Mouse (Mus musculus): ENCODE results near the gene Gm45713. TPM values are rescaled to one million over a fixed set of nuclear protein-coding genes. Genes with fewer than 3 reads are reported as not detected.
A peak's percentile ranks its signal among the peaks of the same experiment; 100 is the strongest.
"Not testable (repeated sequence)": the region's sequence is repeated elsewhere in the genome, so short reads cannot be mapped to it uniquely, and the experiment has no call there.

Gm45713 gene
- total RNA-seq, 2 experiments from 2014 or later = not detected

DNA sequence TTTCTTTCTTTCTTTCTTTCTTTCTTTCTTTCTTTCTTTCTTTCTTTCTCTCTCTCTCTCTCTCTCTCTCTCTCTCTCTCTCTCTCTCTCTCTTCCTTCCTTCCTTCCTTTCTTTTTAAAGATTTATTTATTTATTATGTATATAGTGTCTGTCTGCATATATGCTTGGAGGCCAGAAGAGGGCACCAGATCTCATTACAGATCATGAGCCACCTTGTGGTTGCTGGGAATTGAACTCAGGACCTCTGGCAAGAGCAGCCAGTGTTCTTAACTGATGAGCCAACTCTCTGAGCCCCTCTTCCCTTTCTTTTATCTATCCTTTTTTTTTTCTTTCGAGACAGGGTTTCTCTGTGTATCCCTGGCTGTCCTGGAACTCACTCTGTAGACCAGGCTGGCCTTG, 37.7 kb upstream of the Gm45713 start:
- intact Hi-C loops (cut with DNase I); H3K4me3 ChIP-seq; H3K27ac ChIP-seq; DNase-seq (ENCODE audit: extremely low spot score in 1 of 2, low spot score in 2 of 2): not testable (repeated sequence)
- TF ChIP-seq CTCF (IDR thresholded peaks at IDR 0.05) = peak; percentile 50

DNA sequence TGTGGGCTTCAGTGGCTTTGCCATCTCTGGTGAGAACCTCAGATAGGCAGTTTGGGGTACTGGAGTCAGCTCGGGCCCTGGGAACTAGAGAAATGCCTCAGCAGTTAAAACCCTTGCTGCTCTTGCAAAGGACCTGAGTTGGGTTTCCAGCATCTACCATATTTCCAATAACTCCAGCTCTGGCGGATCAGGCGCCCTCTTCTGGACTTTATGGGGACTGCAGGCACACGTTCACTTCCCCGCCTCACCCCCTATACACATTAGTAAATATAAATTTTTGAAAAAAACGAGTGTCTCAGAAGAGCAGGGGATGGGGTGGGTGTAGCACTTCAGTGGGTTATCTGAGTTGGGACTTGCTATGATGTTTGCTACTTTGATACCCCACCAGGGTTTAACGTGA, 36.9 kb upstream of the Gm45713 start:
- no peak for DNase-seq (ENCODE audit: extremely low spot score in 1 of 2, low spot score in 2 of 2)
- H3K27ac ChIP-seq = no peak overlapping the region
- intact Hi-C loops (cut with DNase I) = no loop called here
- no peak overlapping the region for H3K4me3 ChIP-seq
- TF ChIP-seq CTCF (IDR thresholded peaks at IDR 0.05) = peak; percentile 67

DNA sequence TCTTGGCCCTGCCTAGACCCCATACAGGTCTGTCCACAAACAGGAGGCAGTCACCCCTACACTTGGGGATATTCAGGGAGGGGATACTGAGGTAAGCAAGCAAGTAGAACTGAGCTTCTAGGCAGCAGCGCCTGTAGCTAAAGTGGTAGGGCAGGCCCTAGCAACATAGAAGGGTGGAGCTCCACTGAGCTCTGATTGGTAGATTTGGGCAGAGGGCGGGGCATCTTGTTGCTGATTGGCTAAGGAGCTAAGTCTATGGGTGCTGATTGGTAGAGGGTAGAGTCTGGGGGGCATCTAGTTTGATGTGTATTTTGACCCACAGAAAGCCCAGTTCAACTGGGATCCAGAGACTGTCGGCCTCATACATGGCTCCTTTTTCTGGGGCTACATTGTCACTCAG, 33.5 kb upstream of the Gm45713 start:
- Histone ChIP-seq H3K27ac (peak overlapping the region; percentile 93), H3K4me3 (no peak overlapping the region)
- intact Hi-C loops (cut with DNase I) = loop anchor here (2.0 kb wide), 1 partner anchor 87 kb away; no protein-coding TSS in a partner anchor
- DNase-seq (ENCODE audit: extremely low spot score in 1 of 2, low spot score in 2 of 2) = peak in 1 of 2 experiments; percentile 58
- no peak for TF ChIP-seq CTCF (IDR thresholded peaks at IDR 0.05)

DNA sequence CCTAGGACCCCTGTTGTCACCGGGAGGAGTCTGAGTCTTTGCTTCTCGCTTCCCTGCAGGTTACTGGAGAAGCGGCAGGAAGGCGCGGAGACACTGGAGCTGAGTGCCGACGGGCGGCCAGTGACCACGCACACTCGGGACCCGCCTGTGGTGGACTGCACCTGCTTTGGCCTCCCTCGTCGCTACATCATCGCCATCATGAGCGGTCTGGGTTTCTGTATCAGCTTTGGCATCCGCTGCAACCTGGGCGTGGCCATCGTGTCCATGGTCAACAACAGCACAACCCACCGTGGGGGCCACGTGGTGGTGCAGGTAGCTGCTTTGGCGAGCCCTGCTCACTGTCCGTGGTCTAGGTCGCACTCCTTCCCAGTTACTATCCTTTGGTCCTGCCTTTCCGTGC, 32.6 kb upstream of the Gm45713 start:
- Histone ChIP-seq H3K4me3 (peak overlapping the region; percentile 43), H3K27ac (peak overlapping the region; percentile 93)
- TF ChIP-seq CTCF (IDR thresholded peaks at IDR 0.05) = no peak
- intact Hi-C loops (cut with DNase I) = loop anchor here (2.0 kb wide), 1 partner anchor 88 kb away; no protein-coding TSS in a partner anchor
- no peak for DNase-seq (ENCODE audit: extremely low spot score in 1 of 2, low spot score in 2 of 2)

DNA sequence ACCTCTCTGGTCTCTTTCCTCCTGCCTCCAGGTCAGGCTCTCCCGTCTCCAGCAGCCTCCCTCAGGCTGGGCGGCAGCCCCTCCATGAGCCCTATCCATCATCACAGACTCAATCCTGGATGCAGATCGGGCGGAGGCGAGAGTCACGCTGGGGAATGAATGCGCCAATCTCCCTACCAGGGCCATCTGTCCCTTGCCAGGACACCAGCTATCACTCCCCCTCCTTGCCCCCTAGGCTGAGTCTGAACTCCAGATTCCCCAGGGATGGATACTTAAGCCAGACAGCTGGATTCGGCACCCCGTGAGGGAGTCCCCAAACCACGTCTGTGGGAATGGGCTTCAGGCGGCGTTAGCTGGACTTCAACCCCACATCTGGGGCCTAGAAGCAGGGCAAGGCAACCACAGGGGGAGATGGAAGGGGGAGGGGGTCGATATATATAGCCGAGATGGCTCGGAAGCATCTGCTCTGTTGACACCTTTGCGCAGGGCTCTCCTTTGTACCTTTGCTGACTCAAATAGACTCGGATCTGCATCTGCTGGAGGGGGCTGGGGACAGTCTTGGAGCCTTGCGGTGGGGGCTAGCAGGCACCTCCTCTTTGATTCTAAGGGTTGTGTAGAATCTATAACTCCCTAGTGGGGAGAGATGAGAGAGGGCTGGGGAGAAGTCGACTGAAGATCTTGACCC, 31.9 kb upstream of the Gm45713 start:
- Histone ChIP-seq H3K27ac (peak overlapping the region; percentile 93), H3K4me3 (peak overlapping the region; percentile 43)
- intact Hi-C loops (cut with DNase I) = loop anchor here (2.0 kb wide), 1 partner anchor 89 kb away; no protein-coding TSS in a partner anchor
- TF ChIP-seq CTCF (IDR thresholded peaks at IDR 0.05) = no peak
- DNase-seq (ENCODE audit: extremely low spot score in 1 of 2, low spot score in 2 of 2) = peak in 1 of 2 experiments; percentile 65

DNA sequence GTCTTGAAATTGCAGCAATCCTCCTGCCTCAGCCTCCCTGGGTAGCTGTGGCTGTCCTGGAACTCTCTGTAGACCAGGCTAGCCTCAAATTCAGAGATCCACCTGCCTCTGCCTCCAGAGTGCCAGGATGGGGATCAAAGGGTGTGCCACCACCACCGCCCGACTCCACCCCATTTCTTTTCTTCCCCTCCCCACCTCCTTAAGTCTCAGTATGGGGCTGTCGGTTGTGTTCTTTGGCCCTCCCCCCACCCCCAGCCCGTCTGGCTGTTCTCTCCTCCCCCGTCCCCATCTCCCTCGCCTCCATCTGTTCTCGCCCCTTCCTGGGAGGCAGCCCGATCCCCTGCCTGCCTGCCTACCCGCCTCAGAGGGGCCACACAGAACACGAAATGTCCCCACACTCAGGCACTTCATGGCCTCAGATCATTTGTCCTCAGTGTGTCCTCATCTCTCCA, 30.9 kb upstream of the Gm45713 start:
- DNase-seq (ENCODE audit: extremely low spot score in 1 of 2, low spot score in 2 of 2) = peak in 1 of 2 experiments; percentile 58
- intact Hi-C loops (cut with DNase I) = loop anchor here (1.0 kb wide), 1 partner anchor 84 kb away; no protein-coding TSS in a partner anchor
- H3K4me3 ChIP-seq = peak overlapping the region; percentile 69
- peak overlapping the region; percentile 96 for H3K27ac ChIP-seq
- TF ChIP-seq CTCF (IDR thresholded peaks at IDR 0.05) = no peak

DNA sequence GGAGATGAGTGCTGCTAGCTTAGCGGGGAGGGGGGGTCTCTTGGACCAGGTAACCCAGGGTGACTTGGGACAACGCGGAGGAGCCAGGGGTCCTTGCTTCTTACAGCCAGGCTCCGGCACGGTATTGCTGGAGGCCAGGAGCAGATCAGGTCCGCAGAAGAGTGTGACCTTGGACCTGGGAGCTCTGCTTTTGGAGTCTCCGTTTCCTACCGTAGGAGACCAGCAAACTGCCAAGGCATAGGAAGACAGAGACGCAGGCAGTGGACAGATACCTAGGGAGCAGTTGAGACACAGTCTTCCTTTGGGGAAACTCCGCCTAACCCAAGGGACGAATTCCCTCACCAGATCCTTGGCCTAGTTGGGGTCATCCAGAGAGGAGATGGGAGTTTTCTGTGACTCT, 29.7 kb upstream of the Gm45713 start:
- intact Hi-C loops (cut with DNase I) = loop anchor here (1.0 kb wide), 1 partner anchor 86 kb away; no protein-coding TSS in a partner anchor
- Histone ChIP-seq H3K4me3 (peak overlapping the region; percentile 69), H3K27ac (peak overlapping the region; percentile 96)
- DNase-seq (ENCODE audit: extremely low spot score in 1 of 2, low spot score in 2 of 2) = no peak
- TF ChIP-seq CTCF (IDR thresholded peaks at IDR 0.05) = no peak

DNA sequence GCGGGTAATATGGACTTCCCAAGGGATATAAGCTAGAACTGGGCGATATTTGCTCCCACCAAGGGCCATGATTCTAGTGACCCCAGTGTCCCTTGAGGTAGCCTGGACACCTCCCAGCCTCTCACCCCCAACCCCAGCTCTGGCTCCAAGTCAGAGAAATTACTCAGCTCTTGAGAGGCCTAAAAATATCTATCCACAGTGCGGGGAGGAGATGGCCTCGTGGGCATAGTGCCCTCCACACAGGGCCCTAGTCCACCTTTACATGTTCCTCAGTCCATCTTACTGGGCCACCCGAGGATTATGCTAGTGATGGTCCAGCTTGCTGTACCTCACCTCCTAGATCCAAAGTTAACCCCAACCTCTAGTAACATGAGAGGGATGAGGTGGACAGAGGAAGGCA, 28.8 kb upstream of the Gm45713 start:
- peak in 1 of 2 experiments; percentile 36 for DNase-seq (ENCODE audit: extremely low spot score in 1 of 2, low spot score in 2 of 2)
- TF ChIP-seq CTCF (IDR thresholded peaks at IDR 0.05) = no peak
- Histone ChIP-seq H3K27ac (peak overlapping the region; percentile 96), H3K4me3 (peak overlapping the region; percentile 69)
- intact Hi-C loops (cut with DNase I) = no loop called here

DNA sequence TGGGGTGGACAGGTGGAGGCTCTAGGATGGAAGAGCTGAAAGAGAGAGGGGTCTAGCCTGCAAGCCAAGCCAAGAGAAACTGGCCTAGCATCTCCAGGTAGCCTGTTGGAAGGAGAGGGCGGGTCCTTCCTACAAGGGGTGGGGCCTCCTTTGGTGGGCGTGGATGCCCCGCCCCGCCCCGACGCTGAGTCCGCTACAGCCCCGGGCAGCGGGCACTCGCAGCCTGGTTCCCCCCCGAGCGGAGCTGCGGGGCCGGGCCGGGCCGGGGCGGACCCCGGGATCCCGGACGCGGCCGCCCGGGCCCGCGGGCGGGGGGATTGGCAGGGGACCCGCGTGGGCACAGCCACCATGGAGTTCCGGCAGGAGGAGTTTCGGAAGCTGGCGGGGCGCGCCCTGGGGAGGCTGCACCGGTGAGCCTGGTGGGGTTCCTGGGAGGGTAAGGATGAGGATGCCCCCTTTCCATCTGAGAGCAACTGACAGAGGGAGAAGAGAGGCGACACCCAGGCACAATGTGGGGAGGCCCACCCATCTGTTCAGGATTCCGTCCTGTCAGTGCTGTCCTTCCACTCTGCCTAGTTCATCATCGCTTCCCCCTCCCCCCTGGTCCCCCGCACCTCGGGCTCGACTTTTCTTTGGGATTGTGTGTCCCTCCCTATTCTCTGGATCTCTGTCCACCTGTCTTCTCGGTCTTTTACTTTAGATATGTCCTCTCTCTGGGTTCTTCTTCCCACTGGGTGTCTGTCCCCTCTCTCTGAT, 27.9 kb upstream of the Gm45713 start, which contains the start of gene Slc17a7:
Gene Slc17a7 (plus strand): TSS at position 215 of the 756 bp plus-strand sequence.
- Histone ChIP-seq H3K4me3 (peak within 1 kb of the TSS; percentile 69), H3K27ac (peak within 1 kb of the TSS; percentile 96)
- TF ChIP-seq CTCF (IDR thresholded peaks at IDR 0.05) = no peak
- intact Hi-C loops (cut with DNase I) = loop anchor here (2.0 kb wide), 1 partner anchor 25 kb away; no protein-coding TSS in a partner anchor
- peak; percentile 64 to 68 for DNase-seq (ENCODE audit: extremely low spot score in 1 of 2, low spot score in 2 of 2)

DNA sequence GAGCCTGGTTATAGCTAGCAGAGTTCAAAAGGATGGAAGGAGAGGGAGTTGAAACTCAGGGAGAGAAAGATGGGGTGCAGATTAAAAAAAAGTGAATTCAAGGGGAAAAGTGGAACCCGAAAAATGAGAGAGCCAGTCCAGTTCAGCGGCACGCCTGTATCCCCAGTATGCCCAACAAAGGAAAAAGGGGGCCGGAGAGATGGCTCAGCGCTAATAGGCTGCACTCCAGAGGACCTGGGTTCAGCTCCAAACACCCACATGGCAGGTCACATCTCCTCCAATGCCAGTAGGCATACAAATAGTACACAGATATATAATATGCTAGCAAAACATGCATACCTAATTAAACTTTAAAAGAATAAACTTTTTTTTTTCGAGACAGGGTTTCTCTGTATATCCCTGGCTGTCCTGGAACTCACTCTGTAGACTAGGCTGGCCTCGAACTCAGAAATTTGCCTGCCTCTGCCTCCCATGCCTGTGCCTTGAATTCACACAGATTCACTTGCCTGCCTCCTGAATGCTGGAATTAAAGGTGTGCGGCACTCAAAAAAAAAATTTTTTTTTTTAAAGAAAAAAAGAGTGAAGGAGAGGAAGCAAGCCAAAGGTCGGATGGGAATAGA, 27.1 kb upstream of the Gm45713 start:
- intact Hi-C loops (cut with DNase I) = loop anchor here (1.0 to 2.0 kb wide), 4 partner anchors 26 to 136 kb away; no protein-coding TSS in a partner anchor
- Histone ChIP-seq H3K27ac (peak overlapping the region; percentile 83), H3K4me3 (peak overlapping the region; percentile 69; the same call in 1 of the 2 replicates)
- DNase-seq (ENCODE audit: extremely low spot score in 1 of 2, low spot score in 2 of 2) = no peak
- TF ChIP-seq CTCF (IDR thresholded peaks at IDR 0.05) = no peak

DNA sequence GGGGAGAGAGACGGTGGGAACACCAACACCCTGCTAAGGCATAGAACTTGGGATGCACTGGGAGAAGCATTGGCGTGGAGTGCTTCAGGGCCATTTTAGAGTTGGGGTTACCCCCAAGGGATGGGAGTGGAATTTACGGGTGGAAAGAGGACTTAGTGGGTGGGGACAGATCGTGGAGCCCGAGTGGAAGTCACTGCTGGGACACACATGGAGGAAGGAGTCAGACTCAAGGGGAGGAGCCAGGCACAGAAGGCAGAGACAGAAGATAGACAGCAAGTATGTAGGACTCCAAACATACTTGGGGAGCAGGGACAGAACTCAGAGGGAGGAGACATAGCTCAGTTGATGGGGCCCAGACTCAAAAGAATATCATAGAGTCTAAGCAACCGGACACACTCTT, 26.5 kb upstream of the Gm45713 start:
- intact Hi-C loops (cut with DNase I) = loop anchor here (1.0 to 2.0 kb wide), 4 partner anchors 26 to 137 kb away; no protein-coding TSS in a partner anchor
- DNase-seq (ENCODE audit: extremely low spot score in 1 of 2, low spot score in 2 of 2) = no peak
- TF ChIP-seq CTCF (IDR thresholded peaks at IDR 0.05) = no peak
- Histone ChIP-seq H3K4me3 (peak overlapping the region; percentile 30), H3K27ac (peak overlapping the region; percentile 83)

Data from left cerebral cortex, adult 2 months (tissue).